Mouse (Mus musculus) embryo, embryonic 10.5 days (tissue): ENCODE results near the gene Fitm2.

ENCODE experiments used
- DNase-seq: peaks from one replicate; pipeline ENCODE4 v3.0.0-alpha.2; 2015; ENCODE audit warnings: low spot score

Gene Fitm2

GRCm38 (mm10) chr2:163472466-163472851 is at the start of gene Fitm2:
Gene Fitm2, minus strand, starts transcription at chr2:163472629.
- DNase-seq = peak; percentile 98

- no peak for DNase-seq
Observed at GRCm38 (mm10) chr2:163506300-163507004, 34.0 kb upstream of the Fitm2 start, which contains the start of gene Hnf4a. Gene Hnf4a, plus strand, starts transcription at chr2:163506808.

GRCm38 (mm10) chr2:163503191-163503590 is 30.8 kb upstream of the Fitm2 start:
- DNase-seq = no peak

GRCm38 (mm10) chr2:163502219-163502618 is 29.8 kb upstream of the Fitm2 start:
- no peak for DNase-seq

GRCm38 (mm10) chr2:163494456-163494855 is 22.0 kb upstream of the Fitm2 start:
- DNase-seq = no peak

GRCm38 (mm10) chr2:163493976-163494375 is 21.5 kb upstream of the Fitm2 start:
- DNase-seq = no peak

GRCm38 (mm10) chr2:163493031-163493430 is 20.6 kb upstream of the Fitm2 start:
- no peak for DNase-seq

- DNase-seq = no peak
Observed at GRCm38 (mm10) chr2:163492018-163492417, 19.6 kb upstream of the Fitm2 start, which contains the start of gene R3hdml. Gene R3hdml, plus strand, starts transcription at chr2:163492318.

GRCm38 (mm10) chr2:163491351-163491750 is 18.9 kb upstream of the Fitm2 start:
- DNase-seq = no peak

GRCm38 (mm10) chr2:163490656-163491055 is 18.2 kb upstream of the Fitm2 start:
- DNase-seq = no peak

GRCm38 (mm10) chr2:163489725-163490291 is 17.4 kb upstream of the Fitm2 start:
- no peak for DNase-seq

- DNase-seq = no peak
Observed at GRCm38 (mm10) chr2:163487360-163487759, 14.9 kb upstream of the Fitm2 start.

- peak; percentile 62 for DNase-seq
Observed at GRCm38 (mm10) chr2:163481539-163482029, 9.2 kb upstream of the Fitm2 start.

GRCm38 (mm10) chr2:163480191-163480825 is 7.9 kb upstream of the Fitm2 start:
- peak; percentile 41 for DNase-seq

GRCm38 (mm10) chr2:163471710-163472465 is 541 bp downstream of the Fitm2 start:
- no peak for DNase-seq

- no peak for DNase-seq
Observed at GRCm38 (mm10) chr2:163471136-163471535, 1.3 kb downstream of the Fitm2 start.

- DNase-seq = no peak
Observed at GRCm38 (mm10) chr2:163469711-163470110, 2.7 kb downstream of the Fitm2 start.

GRCm38 (mm10) chr2:163468866-163469265 is 3.6 kb downstream of the Fitm2 start:
- no peak for DNase-seq

GRCm38 (mm10) chr2:163467585-163467984 is 4.8 kb downstream of the Fitm2 start:
- no peak for DNase-seq

GRCm38 (mm10) chr2:163466771-163467170 is 5.7 kb downstream of the Fitm2 start:
- no peak for DNase-seq

- no peak for DNase-seq
Observed at GRCm38 (mm10) chr2:163464562-163464961, 7.9 kb downstream of the Fitm2 start.

- no peak for DNase-seq
Observed at GRCm38 (mm10) chr2:163463998-163464397, 8.4 kb downstream of the Fitm2 start.
